In genomic region chr10:76067674-76068613, GRCm38 (mm10) we compare ENCODE assay signal across 9 mouse cellular contexts. TPM values are rescaled to one million over a fixed set of nuclear protein-coding genes. Genes with fewer than 3 reads are reported as not detected.
DNase-seq lines count a peak whose midpoint lies in the region; ATAC-seq lines count a peak whose summit lies in the region.
"Had no signal": no experiment of that assay in that cellular context is flagged by ENCODE, and none has a peak within 500 bp of the region (broad histone marks: within the 10 kb centered on the region; RNA-seq: fewer than 3 reads in every experiment).

No protein-coding gene starts in this region.

- no peak overlapping the region for H3K4me3 ChIP-seq in limb, embryonic 12.5 days (replicated peaks)
- H3K4me3 ChIP-seq: midbrain, embryonic 13.5 days; stomach, embryonic 15.5 days had no signal

- DNase-seq in A20 (ENCODE audit: low read depth, low spot score) (peak; percentile 19), ES-CJ7 (ENCODE audit: low read depth, low spot score) (peak; percentile 91)
- DNase-seq in forelimb bud, embryonic 11.5 days (ENCODE audit: low read depth, low spot score): peak; percentile 40
- no peak for DNase-seq in frontal cortex, adult 2 months (ENCODE audit: extremely low spot score in 1 of 2, low spot score in 1 of 2)
- DNase-seq in urinary bladder, adult 2 months (ENCODE audit: low spot score): no peak

- H3K27me3 ChIP-seq in limb, embryonic 12.5 days: no peaks in the 10 kb centered on the region
- H3K27me3 ChIP-seq: midbrain, embryonic 13.5 days; stomach, embryonic 15.5 days had no signal

- WGBS in limb, embryonic 12.5 days: 34% methylated on average over 12 of the region's 12 CpGs

- no peaks in the 10 kb centered on the region for H3K36me3 ChIP-seq in limb, embryonic 12.5 days
- H3K36me3 ChIP-seq: midbrain, embryonic 13.5 days; stomach, embryonic 15.5 days had no signal

- no peak overlapping the region for H3K9ac ChIP-seq in limb, embryonic 12.5 days (replicated peaks)
- H3K9ac ChIP-seq: midbrain, embryonic 13.5 days; stomach, embryonic 15.5 days had no signal

- no peak for ATAC-seq in limb, embryonic 12.5 days (ENCODE audit: insufficient number of reproducible peaks, insufficient read depth, low FRiP score, low TSS enrichment, low read depth)
- no peak for ATAC-seq in megakaryocyte-erythroid progenitor cell, adult 5-6 weeks (replicated peaks; ENCODE audit: low FRiP score, low TSS enrichment, poor library complexity, severe bottlenecking)
- ATAC-seq: midbrain, embryonic 13.5 days had no signal

- peaks cover 4% of the 10 kb centered on the region; the same call in 1 of the 2 replicates for H3K4me1 ChIP-seq in limb, embryonic 12.5 days (replicated peaks)
- H3K4me1 ChIP-seq: stomach, embryonic 15.5 days had no signal

- H3K4me2 ChIP-seq in limb, embryonic 12.5 days: 0 out of 2 replicates have a peak overlapping the region, but pooled peaks have one; percentile 3
- H3K4me2 ChIP-seq: midbrain, embryonic 13.5 days; stomach, embryonic 15.5 days had no signal

- H3K9me3 ChIP-seq in limb, embryonic 12.5 days: no peaks in the 10 kb centered on the region
- H3K9me3 ChIP-seq: midbrain, embryonic 13.5 days; stomach, embryonic 15.5 days had no signal

- H3K27ac ChIP-seq in limb, embryonic 12.5 days: no peak overlapping the region
- H3K27ac ChIP-seq: midbrain, embryonic 13.5 days; stomach, embryonic 15.5 days had no signal

RNA-seq across cellular contexts. Expression of gene Zfp280b, which starts 35.5 kb away (rescaled TPM):
- polyA plus RNA-seq in limb, embryonic 12.5 days (2016; fragmentation: Nextera tagmentation; extraction: Ambion mirVana): 28.5 and 35.2 TPM in 2 replicates
- 8.8 and 9.7 TPM in 2 replicates for polyA plus RNA-seq in frontal cortex, adult 2 months (2012; rRNA removed)
- polyA plus RNA-seq in urinary bladder, adult 2 months (2012; rRNA removed): 8.6 TPM in 2 replicates
- total RNA-seq in megakaryocyte-erythroid progenitor cell, adult 5-6 weeks (2014; fragmentation: Nextera tagmentation): 15.2 and 25.8 TPM in 2 replicates
- 9.3 and 11.9 TPM in 2 replicates for total RNA-seq in megakaryocyte-erythroid progenitor cell, adult 5-6 weeks (2017)

RNA-seq across cellular contexts. Expression of gene Slc5a4b, which starts 42.8 kb away (rescaled TPM):
- polyA plus RNA-seq in limb, embryonic 12.5 days (2016; fragmentation: Nextera tagmentation; extraction: Ambion mirVana): not detected in 2 replicates
- polyA plus RNA-seq in frontal cortex, adult 2 months (2012; rRNA removed): not detected in 2 replicates
- not detected in 2 replicates for polyA plus RNA-seq in urinary bladder, adult 2 months (2012; rRNA removed)
- not detected in 2 replicates for total RNA-seq in megakaryocyte-erythroid progenitor cell, adult 5-6 weeks (2014; fragmentation: Nextera tagmentation)
- not detected in 2 replicates for total RNA-seq in megakaryocyte-erythroid progenitor cell, adult 5-6 weeks (2017)
- polyA plus RNA-seq: midbrain, embryonic 13.5 days; stomach, embryonic 15.5 days had no signal

Comparison
In these comparisons a context has a peak if more than half of its experiments do, and no peak if none do; other contexts are left out.
1. DNase-seq: peak in A20 (single experiment), ES-CJ7 (single experiment) and forelimb bud, embryonic 11.5 days (single experiment); none in frontal cortex, adult 2 months (0 of 2) and urinary bladder, adult 2 months (single experiment).